Mouse (Mus musculus) kidney, embryonic 14.5 days (tissue): ENCODE measurements around the gene Vamp3. TPM values are rescaled to one million over a fixed set of nuclear protein-coding genes. Genes with fewer than 3 reads are reported as not detected.
"Not testable (repeated sequence)": the region's sequence is repeated elsewhere in the genome, so short reads cannot be mapped to it uniquely, and the experiment has no call there.

Source experiments
- ATAC-seq: fragments of 200-750 bp; cut with Nextera tagmentation; 2 replicates; pipeline ENCODE4 v1.8.0; 2017; ENCODE audit warnings: moderate number of reproducible peaks, mild to moderate bottlenecking, moderate TSS enrichment, moderate library complexity; ENCODE audit not compliant: low FRiP score, low TSS enrichment
- H3K27ac ChIP-seq: fragments of 300-500 bp; sonication (generic); 2 replicates; pipeline ENCODE4 v1.5.1; 2014; ENCODE audit warnings: low read depth, mild to moderate bottlenecking, low read length, moderate library complexity, mixed read lengths
- H3K27me3 ChIP-seq: fragments of 300-500 bp; sonication (generic); 2 replicates; pipeline ENCODE4 v1.6.1; 2014; ENCODE audit warnings: mild to moderate bottlenecking, low read length; ENCODE audit not compliant: control insufficient read depth, insufficient read depth
- H3K36me3 ChIP-seq: fragments of 300-500 bp; sonication (generic); 2 replicates; pipeline ENCODE4 v1.6.1; 2014; ENCODE audit warnings: low read length, mixed read lengths; ENCODE audit not compliant: control insufficient read depth, insufficient read depth
- H3K4me1 ChIP-seq: fragments of 300-500 bp; sonication (generic); 2 replicates; pipeline ENCODE4 v1.6.1; 2014; ENCODE audit warnings: low read length, mixed read lengths; ENCODE audit not compliant: control insufficient read depth, insufficient read depth
- H3K4me2 ChIP-seq: fragments of 300-500 bp; sonication (generic); replicated peaks from 2 replicates; pipeline ENCODE4 v1.6.1; 2014; ENCODE audit warnings: low read depth, mild to moderate bottlenecking, low read length
- H3K4me3 ChIP-seq: fragments of 300-500 bp; sonication (generic); 2 replicates; pipeline ENCODE4 v1.5.1; 2014; ENCODE audit warnings: mild to moderate bottlenecking, low read length
- H3K9ac ChIP-seq: fragments of 300-500 bp; sonication (generic); 2 replicates; pipeline ENCODE4 v1.6.1; 2014; ENCODE audit warnings: low read depth, mild to moderate bottlenecking, low read length, moderate library complexity
- H3K9me3 ChIP-seq: fragments of 300-500 bp; sonication (generic); 2 replicates; pipeline ENCODE4 v1.6.1; 2016; ENCODE audit warnings: low read length; ENCODE audit not compliant: control insufficient read depth
- WGBS: fragments of 180-500 bp; shearing (Covaris S2); extraction: QIAGEN DNeasy Blood & Tissue Kit; methylation state at CpG from one replicate; pipeline ENCODE4 v1.1.7; 2014; 5-methylcytosine and 5-hydroxymethylcytosine counted together
- polyA plus RNA-seq: library from polyadenylated mRNA; unstranded; fragments of >200 nt; fragmentation: Nextera tagmentation; extraction: Ambion mirVana; gene quantifications from 2 replicates; pipeline ENCODE4 v1.2.1, GENCODE M21; 2014

The Vamp3 gene
- polyA plus RNA-seq, 1 experiment from 2014 or later, result 115 TPM

DNA sequence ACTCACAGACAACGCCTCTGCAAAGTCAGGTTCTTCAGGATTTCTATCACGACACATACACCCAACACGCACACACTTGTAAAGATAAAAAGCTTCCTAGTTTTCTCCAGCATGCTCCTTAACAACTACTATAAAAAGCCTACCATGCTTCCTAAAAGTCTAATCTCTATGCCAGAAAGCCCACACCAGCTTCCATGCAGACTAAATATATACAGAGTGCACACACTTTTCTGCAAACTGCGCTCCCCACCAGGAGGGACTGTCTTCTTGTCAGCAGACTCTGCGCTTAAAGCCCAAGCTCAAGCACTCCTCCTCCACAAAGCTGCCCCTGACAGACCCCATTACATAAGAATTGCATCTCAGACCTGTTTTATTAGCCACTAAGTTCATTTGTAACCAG lies 16.3 kb downstream of the Vamp3 start:
- no peak overlapping the region; the same call in 1 of the 2 replicates for H3K9ac ChIP-seq
- ATAC-seq, result no peak
- peaks cover 8% of the 10 kb centered on the region for H3K4me1 ChIP-seq
- no peaks in the 10 kb centered on the region for H3K27me3 ChIP-seq
- 89% methylated on average over 5 of the region's 5 CpGs for WGBS
- no peak overlapping the region for H3K4me2 ChIP-seq
- no peaks in the 10 kb centered on the region for H3K36me3 ChIP-seq
- H3K9me3 ChIP-seq, result no peaks in the 10 kb centered on the region
- H3K4me3 ChIP-seq, result no peak overlapping the region
- H3K27ac ChIP-seq, result no peak overlapping the region

DNA sequence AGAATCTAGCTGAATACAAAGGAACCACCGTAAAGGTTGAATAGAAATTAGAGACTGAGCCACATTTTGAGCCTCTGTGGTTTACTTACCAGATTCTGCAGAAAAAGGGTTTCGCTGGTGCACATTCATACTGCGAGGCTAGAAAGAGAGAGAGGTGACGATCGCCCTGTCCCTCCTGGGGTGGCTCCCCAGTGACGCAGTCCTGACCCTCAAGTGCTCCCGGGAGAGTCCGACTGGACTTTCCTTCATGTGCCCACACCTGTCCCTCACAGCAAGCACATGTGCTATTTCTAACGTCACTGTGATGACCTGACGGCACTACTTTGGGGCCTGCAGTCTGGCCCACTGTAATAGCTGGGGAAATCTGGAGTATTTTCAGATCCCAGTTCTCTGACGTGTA lies 20.0 kb downstream of the Vamp3 start:
- H3K9ac ChIP-seq, result no peak overlapping the region
- H3K27me3 ChIP-seq, result no peaks in the 10 kb centered on the region
- no peak overlapping the region for H3K4me3 ChIP-seq
- no peak overlapping the region for H3K4me2 ChIP-seq
- WGBS, result 92% methylated on average over 11 of the region's 11 CpGs
- no peaks in the 10 kb centered on the region for H3K4me1 ChIP-seq
- H3K27ac ChIP-seq, result no peak overlapping the region
- no peaks in the 10 kb centered on the region for H3K9me3 ChIP-seq
- no peak for ATAC-seq
- H3K36me3 ChIP-seq, result no peaks in the 10 kb centered on the region

DNA sequence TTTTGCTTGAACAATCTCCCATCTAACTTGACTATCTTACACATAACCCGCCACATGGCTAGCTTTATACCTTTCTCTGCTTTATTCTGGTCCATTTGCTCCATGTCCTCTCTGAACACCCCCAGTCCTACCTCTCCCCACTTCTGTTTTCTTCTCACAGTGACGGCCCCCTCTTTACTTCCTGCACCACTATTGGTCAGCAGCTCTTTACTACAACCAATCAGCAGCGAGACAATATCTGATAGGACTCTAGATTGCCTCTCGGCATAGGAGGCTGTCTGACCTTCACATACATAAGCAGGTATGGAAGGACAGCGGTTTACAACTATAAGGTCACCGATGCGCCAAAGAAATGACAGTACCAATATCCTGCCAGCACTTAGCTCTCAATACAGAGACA lies 21.2 kb downstream of the Vamp3 start:
- Histone ChIP-seq H3K4me1 (no peaks in the 10 kb centered on the region), H3K9ac (no peak overlapping the region), H3K4me2 (no peak overlapping the region), H3K36me3 (no peaks in the 10 kb centered on the region), H3K9me3 (no peaks in the 10 kb centered on the region), H3K27me3 (no peaks in the 10 kb centered on the region), H3K4me3 (no peak overlapping the region), H3K27ac (no peak overlapping the region)
- 90% methylated on average over 7 of the region's 7 CpGs for WGBS
- no peak for ATAC-seq

DNA sequence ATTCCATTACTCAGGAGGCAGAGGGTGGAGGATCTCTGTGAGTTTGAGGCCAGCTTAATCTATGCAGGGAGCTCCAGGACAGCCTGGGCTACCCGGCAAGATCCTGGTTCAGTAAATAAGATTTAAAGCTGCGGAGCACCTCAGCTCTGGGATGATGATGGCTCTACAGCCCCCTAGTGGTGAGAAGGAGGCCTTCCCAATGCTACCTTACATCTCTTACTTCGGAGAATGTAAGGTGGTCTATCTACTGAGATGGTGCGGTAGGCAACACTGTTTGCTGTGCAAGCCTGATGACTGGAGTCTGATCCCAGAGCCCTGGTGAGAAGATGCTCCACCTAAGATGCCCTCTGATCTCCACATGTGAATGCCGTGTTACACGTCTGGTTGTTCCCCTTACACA lies 30.8 kb downstream of the Vamp3 start:
- Histone ChIP-seq H3K9ac (no peak overlapping the region), H3K4me2 (no peak overlapping the region), H3K27me3 (no peaks in the 10 kb centered on the region), H3K9me3 (no peaks in the 10 kb centered on the region), H3K4me3 (no peak overlapping the region), H3K27ac (no peak overlapping the region), H3K36me3 (no peaks in the 10 kb centered on the region), H3K4me1 (no peaks in the 10 kb centered on the region)
- ATAC-seq, result 0 out of 2 replicates have a peak, but pooled peaks have one; percentile 43
- WGBS, result 49% methylated on average over 6 of the region's 6 CpGs

DNA sequence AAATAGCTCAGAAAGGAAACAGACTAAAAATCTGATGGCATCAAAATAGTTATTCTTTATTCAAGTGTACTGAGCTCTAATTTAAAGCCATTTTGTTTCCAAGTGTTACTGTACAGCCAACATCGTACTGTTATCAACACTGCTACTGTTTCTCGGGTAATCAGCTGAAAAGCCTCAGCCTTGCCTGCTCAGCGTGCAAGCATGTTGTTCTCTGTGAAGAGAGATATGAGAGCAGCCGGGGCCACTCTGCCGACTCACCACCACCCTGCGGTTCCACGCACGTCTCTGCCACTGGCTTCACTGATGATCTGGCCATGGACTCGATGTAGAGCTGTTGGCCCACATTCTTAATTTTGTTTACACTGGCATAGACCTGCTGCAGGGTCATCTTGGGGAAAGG lies 33.6 kb downstream of the Vamp3 start:
- no peaks in the 10 kb centered on the region for H3K27me3 ChIP-seq
- no peaks in the 10 kb centered on the region for H3K36me3 ChIP-seq
- H3K9ac ChIP-seq, result no peak overlapping the region
- H3K4me1 ChIP-seq, result no peaks in the 10 kb centered on the region
- WGBS, result 87% methylated on average over 9 of the region's 9 CpGs
- ATAC-seq, result no peak
- H3K4me2 ChIP-seq, result no peak overlapping the region
- no peak overlapping the region for H3K4me3 ChIP-seq
- no peaks in the 10 kb centered on the region for H3K9me3 ChIP-seq
- no peak overlapping the region for H3K27ac ChIP-seq

DNA sequence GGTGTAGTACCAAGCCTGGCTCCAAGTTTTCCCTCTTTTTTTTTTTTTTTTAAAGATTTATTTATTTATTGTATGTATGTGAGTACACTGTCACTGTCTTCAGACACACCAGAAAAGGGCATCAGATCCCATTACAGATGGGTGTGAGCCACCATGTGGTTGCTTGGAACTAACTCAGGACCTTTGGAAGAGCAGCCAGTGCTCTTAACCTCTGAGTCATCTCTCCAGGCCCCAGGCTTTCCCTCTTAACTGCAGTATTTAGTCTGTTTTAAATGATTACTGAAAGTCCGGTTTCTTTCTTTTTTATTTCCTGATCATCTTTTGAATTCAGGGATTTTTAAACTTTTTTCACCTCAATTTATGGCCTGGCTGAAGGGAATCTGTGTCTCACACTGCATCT lies 40.4 kb downstream of the Vamp3 start:
- whole genome bisulfite sequencing, result 93% methylated on average over 1 of the region's 1 CpGs
- not testable (repeated sequence) for ATAC-seq

DNA sequence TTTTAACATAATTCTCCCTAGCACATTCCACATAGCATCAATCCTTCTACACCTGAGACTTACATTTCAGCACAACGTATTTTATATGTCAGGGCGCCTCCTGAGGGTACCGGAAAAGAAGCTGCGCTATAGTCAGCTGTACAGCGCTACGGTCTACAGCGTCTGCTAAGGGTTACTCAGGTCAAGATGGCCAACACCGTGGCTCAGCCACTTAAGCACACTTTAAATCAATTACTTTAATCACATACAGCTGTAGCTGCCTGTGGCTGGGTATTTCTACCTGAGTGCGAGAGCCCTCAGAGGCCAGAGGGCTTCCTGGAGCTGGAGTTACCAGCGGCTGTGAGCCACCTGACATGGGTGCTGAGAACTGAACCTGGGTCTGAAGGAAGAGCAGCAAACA lies 41.8 kb downstream of the Vamp3 start:
- Histone ChIP-seq H3K4me3 (no peak overlapping the region), H3K27ac (no peak overlapping the region), H3K27me3 (no peaks in the 10 kb centered on the region), H3K9ac (no peak overlapping the region), H3K4me1 (no peaks in the 10 kb centered on the region), H3K36me3 (peaks cover 3% of the 10 kb centered on the region), H3K4me2 (no peak overlapping the region), H3K9me3 (no peaks in the 10 kb centered on the region)
- WGBS, result 70% methylated on average over 10 of the region's 10 CpGs
- ATAC-seq, result no peak

More for the DNA sequence above, 40.4 kb downstream of the Vamp3 start:
- H3K4me3 ChIP-seq, H3K4me2 ChIP-seq, H3K9ac ChIP-seq, H3K4me1 ChIP-seq, H3K9me3 ChIP-seq, H3K27ac ChIP-seq, H3K27me3 ChIP-seq, H3K36me3 ChIP-seq: not testable (repeated sequence)

DNA sequence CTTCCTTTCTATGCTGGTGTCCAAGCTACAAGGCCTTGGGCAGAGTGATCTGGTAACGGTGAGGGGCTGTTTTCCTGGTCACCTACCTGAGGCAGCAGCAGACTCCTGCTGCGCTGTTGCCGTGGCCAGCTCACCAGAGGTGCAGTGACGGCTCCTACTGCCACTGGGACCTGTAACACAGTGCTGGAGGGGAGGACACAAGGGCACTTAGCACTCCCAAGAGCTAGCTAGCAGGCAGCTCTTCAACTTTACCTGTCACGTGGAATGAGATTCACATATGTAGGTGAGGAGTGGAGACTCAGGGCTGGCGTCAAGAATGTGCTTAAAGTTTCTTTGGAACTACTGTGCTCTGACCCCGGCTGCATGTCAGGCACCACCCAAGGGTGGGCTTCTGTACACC lies 47.4 kb downstream of the Vamp3 start:
- no peaks in the 10 kb centered on the region for H3K4me1 ChIP-seq
- no peaks in the 10 kb centered on the region for H3K9me3 ChIP-seq
- no peaks in the 10 kb centered on the region; the same call in 1 of the 2 replicates for H3K36me3 ChIP-seq
- no peak overlapping the region for H3K27ac ChIP-seq
- H3K9ac ChIP-seq, result no peak overlapping the region
- no peak for ATAC-seq
- no peaks in the 10 kb centered on the region for H3K27me3 ChIP-seq
- H3K4me2 ChIP-seq, result no peak overlapping the region
- H3K4me3 ChIP-seq, result no peak overlapping the region
- WGBS, result 86% methylated on average over 7 of the region's 7 CpGs

DNA sequence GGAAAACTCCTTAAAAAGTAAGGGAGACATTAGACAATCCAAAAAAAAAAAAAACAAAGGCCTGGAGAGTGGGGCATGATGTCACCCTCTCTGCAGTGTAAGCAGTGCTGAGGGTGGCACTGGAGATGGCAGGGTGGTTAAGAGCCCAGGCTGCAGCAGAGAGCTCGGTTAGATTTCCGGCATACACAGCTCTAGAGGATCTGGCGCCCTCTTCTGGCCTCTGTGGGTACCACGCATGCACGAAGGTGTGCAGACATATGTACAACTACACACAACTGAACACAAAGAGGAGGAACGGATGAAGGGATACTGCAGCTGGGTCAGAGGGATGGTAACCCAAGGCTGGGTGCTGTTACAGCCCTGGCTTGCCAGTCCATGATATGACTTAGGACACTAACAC lies 50.8 kb downstream of the Vamp3 start:
- H3K4me3 ChIP-seq, result no peak overlapping the region
- no peak overlapping the region for H3K9ac ChIP-seq
- H3K4me1 ChIP-seq, result no peaks in the 10 kb centered on the region
- no peaks in the 10 kb centered on the region; the same call in 1 of the 2 replicates for H3K36me3 ChIP-seq
- no peak overlapping the region for H3K27ac ChIP-seq
- H3K9me3 ChIP-seq, result no peaks in the 10 kb centered on the region
- H3K4me2 ChIP-seq, result no peak overlapping the region
- no peaks in the 10 kb centered on the region for H3K27me3 ChIP-seq
- 50% methylated on average over 6 of the region's 6 CpGs for WGBS
- no peak for ATAC-seq
